Mouse (Mus musculus) kidney, adult 2 months (tissue): ENCODE measurements around the gene Mtmr3. TPM values are rescaled to one million over a fixed set of nuclear protein-coding genes. Genes with fewer than 3 reads are reported as not detected.

ENCODE experiments used
- DNase-seq: peaks from one replicate; pipeline ENCODE4 v3.0.0; 2021
- H3K27ac ChIP-seq: fragments of 200-500 bp; 2 replicates; pipeline ENCODE4 v1.5.1; 2012; ENCODE audit warnings: low read depth, low read length, control low read depth, inconsistent platforms; ENCODE audit not compliant: insufficient read depth
- H3K27me3 ChIP-seq: fragments of 200-500 bp; replicated peaks from 2 replicates; pipeline ENCODE4 v1.6.1; 2012; ENCODE audit warnings: mild to moderate bottlenecking, moderate library complexity, low read length, inconsistent platforms; ENCODE audit not compliant: control insufficient read depth, insufficient read depth
- H3K36me3 ChIP-seq: fragments of 200-500 bp; 2 replicates; pipeline ENCODE4 v1.6.1; 2012; ENCODE audit warnings: mild to moderate bottlenecking, moderate library complexity, low read length, inconsistent platforms; ENCODE audit not compliant: control insufficient read depth, insufficient read depth
- H3K4me1 ChIP-seq: fragments of 200-500 bp; 2 replicates; pipeline ENCODE4 v1.6.1; 2011; ENCODE audit warnings: low read length; ENCODE audit not compliant: control insufficient read depth, insufficient read depth
- H3K4me3 ChIP-seq: fragments of 200-500 bp; 2 replicates; pipeline ENCODE4 v1.5.1; 2011; ENCODE audit warnings: mild to moderate bottlenecking, low read depth, low read length, control low read depth; ENCODE audit not compliant: insufficient read depth
- CTCF ChIP-seq: fragments of 200-500 bp; conservative IDR thresholded peaks from 2 replicates; pipeline ENCODE4 v1.5.1; 2011; ENCODE audit warnings: low read depth, mild to moderate bottlenecking, control low read depth, low read length, moderate library complexity, mixed read lengths; ENCODE audit not compliant: insufficient read depth, insufficient read length
- POLR2A ChIP-seq: fragments of 200-500 bp; IDR thresholded peaks from one replicate; pipeline ENCODE4 v1.6.1; 2011; ENCODE audit warnings: low read depth, low read length, control low read depth
- WGBS: fragments of 180-500 bp; shearing (Covaris S2); methylation state at CpG from one replicate; pipeline ENCODE4 v1.1.7; 2018; 5-methylcytosine and 5-hydroxymethylcytosine counted together
- polyA plus RNA-seq: library from polyadenylated mRNA; depleted of rRNA; stranded (reverse); fragments of >200 nt; gene quantifications from 2 replicates; pipeline ENCODE4 v1.2.3, GENCODE M21; 2012

Mtmr3 gene
- polyA plus RNA-seq, 1 experiment, result 30.4 TPM

GRCm38 (mm10) chr11:4488367-4488766, 106.3 kb downstream of the Mtmr3 start:
- Histone ChIP-seq H3K27me3 (no peaks in the 10 kb centered on the region), H3K36me3 (peaks cover 6% of the 10 kb centered on the region; the same call in 1 of the 2 replicates), H3K4me3 (no peak overlapping the region), H3K27ac (no peak overlapping the region), H3K4me1 (no peaks in the 10 kb centered on the region)
- WGBS, result 95% methylated on average over 13 of the region's 13 CpGs
- TF ChIP-seq POLR2A, result no peak
- no peak for TF ChIP-seq CTCF
- DNase-seq, result no peak

GRCm38 (mm10) chr11:4487401-4487965, 107.2 kb downstream of the Mtmr3 start:
- Histone ChIP-seq H3K4me1 (no peaks in the 10 kb centered on the region), H3K27me3 (no peaks in the 10 kb centered on the region), H3K27ac (no peak overlapping the region), H3K36me3 (peaks cover 6% of the 10 kb centered on the region; the same call in 1 of the 2 replicates), H3K4me3 (no peak overlapping the region)
- TF ChIP-seq CTCF (no peak), POLR2A (no peak)
- WGBS, result 83% methylated on average over 8 of the region's 8 CpGs
- no peak for DNase-seq

GRCm38 (mm10) chr11:4484541-4484940, 110.1 kb downstream of the Mtmr3 start:
- no peak overlapping the region for H3K4me3 ChIP-seq
- peaks cover 1% of the 10 kb centered on the region; the same call in 1 of the 2 replicates for H3K36me3 ChIP-seq
- WGBS, result 91% methylated on average over 5 of the region's 5 CpGs
- no peak for TF ChIP-seq POLR2A
- TF ChIP-seq CTCF, result no peak
- DNase-seq, result no peak
- no peaks in the 10 kb centered on the region for H3K27me3 ChIP-seq
- H3K4me1 ChIP-seq, result no peaks in the 10 kb centered on the region; the same call in 1 of the 2 replicates
- no peak overlapping the region for H3K27ac ChIP-seq

- peak; percentile 73 for DNase-seq
- Histone ChIP-seq H3K27me3 (no peaks in the 10 kb centered on the region), H3K4me1 (no peaks in the 10 kb centered on the region; the same call in 1 of the 2 replicates), H3K4me3 (no peak overlapping the region), H3K36me3 (no peaks in the 10 kb centered on the region; the same call in 1 of the 2 replicates), H3K27ac (peak overlapping the region; percentile 52; the same call in 1 of the 2 replicates)
- TF ChIP-seq CTCF (no peak), POLR2A (no peak)
- 42% methylated on average over 5 of the region's 5 CpGs for WGBS
These were observed 112.0 kb downstream of the Mtmr3 start for GRCm38 (mm10) chr11:4482641-4483040.

- 80% methylated on average over 4 of the region's 4 CpGs for WGBS
- Histone ChIP-seq H3K4me3 (no peak overlapping the region), H3K27me3 (no peaks in the 10 kb centered on the region), H3K27ac (no peak overlapping the region), H3K36me3 (no peaks in the 10 kb centered on the region; the same call in 1 of the 2 replicates), H3K4me1 (no peaks in the 10 kb centered on the region; the same call in 1 of the 2 replicates)
- TF ChIP-seq POLR2A (no peak), CTCF (no peak)
- no peak for DNase-seq
These were observed 118.4 kb downstream of the Mtmr3 start for GRCm38 (mm10) chr11:4476184-4476697.

- TF ChIP-seq POLR2A, result no peak
- TF ChIP-seq CTCF, result no peak
- H3K4me3 ChIP-seq, result no peak overlapping the region
- H3K27me3 ChIP-seq, result no peaks in the 10 kb centered on the region
- 37% methylated on average over 7 of the region's 7 CpGs for WGBS
- no peak overlapping the region for H3K27ac ChIP-seq
- no peaks in the 10 kb centered on the region for H3K36me3 ChIP-seq
- no peak for DNase-seq
- no peaks in the 10 kb centered on the region for H3K4me1 ChIP-seq
These were observed 122.0 kb downstream of the Mtmr3 start for GRCm38 (mm10) chr11:4472464-4473179.

GRCm38 (mm10) chr11:4471734-4472133, 122.9 kb downstream of the Mtmr3 start:
- TF ChIP-seq CTCF (no peak), POLR2A (no peak)

More at GRCm38 (mm10) chr11:4471734-4472133, 122.9 kb downstream of the Mtmr3 start:
- H3K4me1 ChIP-seq, result no peaks in the 10 kb centered on the region
- DNase-seq, result no peak
- H3K4me3 ChIP-seq, result no peak overlapping the region
- no peak overlapping the region for H3K27ac ChIP-seq
- no peaks in the 10 kb centered on the region for H3K36me3 ChIP-seq
- H3K27me3 ChIP-seq, result no peaks in the 10 kb centered on the region
- 85% methylated on average over 5 of the region's 5 CpGs for WGBS
